Mouse (Mus musculus) cerebellum, postnatal 36 days (tissue): ENCODE data around the gene Pifo.
"Not testable (repeated sequence)": the region's sequence is repeated elsewhere in the genome, so short reads cannot be mapped to it uniquely, and the experiment has no call there.

Source experiments
- DNase-seq, 2 experiments: peaks; one replicate each; pipeline ENCODE4 v3.0.0; 2021 to 2022; ENCODE audit warnings: mixed read lengths in 2 of 2

Gene Pifo

GRCm38 (mm10) chr3:106014546-106014945, at the start of gene Pifo:
TSS of gene Pifo (minus strand) at chr3:106014646.
- no peak for DNase-seq

GRCm38 (mm10) chr3:106057966-106058365, 43.5 kb upstream of the Pifo start:
- DNase-seq, result peak; percentile 19 to 25

- DNase-seq, result no peak
Observed at GRCm38 (mm10) chr3:106051896-106052295, 37.5 kb upstream of the Pifo start.

GRCm38 (mm10) chr3:106040306-106040705, 25.9 kb upstream of the Pifo start:
- no peak for DNase-seq

GRCm38 (mm10) chr3:106032781-106033180, 18.3 kb upstream of the Pifo start, which contains the start of gene Chil5:
TSS of gene Chil5 (minus strand) at chr3:106032814.
- DNase-seq, result peak in 1 of 2 experiments; percentile 8

- DNase-seq, result no peak
Observed at GRCm38 (mm10) chr3:106024135-106024534, 9.7 kb upstream of the Pifo start.

GRCm38 (mm10) chr3:106021840-106022239, 7.4 kb upstream of the Pifo start:
- peak in 1 of 2 experiments; percentile 32 for DNase-seq

- not testable (repeated sequence) for DNase-seq
Observed at GRCm38 (mm10) chr3:106003360-106003759, 11.1 kb downstream of the Pifo start.

- DNase-seq, result peak; percentile 9 to 18
Observed at GRCm38 (mm10) chr3:106001416-106002370, 12.8 kb downstream of the Pifo start.

- no peak for DNase-seq
Observed at GRCm38 (mm10) chr3:106000707-106001375, 13.6 kb downstream of the Pifo start.

GRCm38 (mm10) chr3:105994730-105995129, 19.7 kb downstream of the Pifo start:
- DNase-seq, result no peak

GRCm38 (mm10) chr3:105991653-105992283, 22.7 kb downstream of the Pifo start:
- DNase-seq, result peak; percentile 19 to 56

- DNase-seq, result not testable (repeated sequence)
Observed at GRCm38 (mm10) chr3:105989611-105990010, 24.8 kb downstream of the Pifo start.

- no peak for DNase-seq
Observed at GRCm38 (mm10) chr3:105974174-105974573, 40.3 kb downstream of the Pifo start.

GRCm38 (mm10) chr3:105973411-105973810, 41.0 kb downstream of the Pifo start, which contains the start of gene Ovgp1:
TSS of gene Ovgp1 (plus strand) at chr3:105973711.
- no peak for DNase-seq

- no peak for DNase-seq
Observed at GRCm38 (mm10) chr3:105971831-105972446, 42.5 kb downstream of the Pifo start.

GRCm38 (mm10) chr3:105960700-105961099, 53.7 kb downstream of the Pifo start:
- DNase-seq, result no peak

- no peak for DNase-seq
Observed at GRCm38 (mm10) chr3:105959999-105960398, 54.4 kb downstream of the Pifo start, which contains the start of gene Atp5f1. TSS of gene Atp5f1 (minus strand) at chr3:105960099.

GRCm38 (mm10) chr3:105959585-105959984, 54.9 kb downstream of the Pifo start:
- DNase-seq, result no peak

GRCm38 (mm10) chr3:105958974-105959580, 55.4 kb downstream of the Pifo start, which contains the start of gene Wdr77:
TSS of gene Wdr77 (plus strand) at chr3:105959369.
- DNase-seq, result peak; percentile 95 to 96

- no peak for DNase-seq
Observed at GRCm38 (mm10) chr3:105958204-105958603, 56.2 kb downstream of the Pifo start.

GRCm38 (mm10) chr3:105957235-105957634, 57.2 kb downstream of the Pifo start:
- no peak for DNase-seq
